Mouse (Mus musculus): ENCODE measurements around the gene BC035044. TPM values are rescaled to one million over a fixed set of nuclear protein-coding genes. Genes with fewer than 3 reads are reported as not detected.

Gene BC035044
- total RNA-seq, 2 experiments from 2014 or later = 237 to 287 TPM

Other genes starting within 250 kb of the BC035044 start
- not detected in 2 replicates for gene Clec2h, start 228.7 kb downstream of the BC035044 start, total RNA-seq (2015)
- not detected in 2 replicates for gene Clec2h, start 228.7 kb downstream of the BC035044 start, total RNA-seq (2017)
- not detected in 2 replicates for gene Klrb1, start 168.1 kb downstream of the BC035044 start, total RNA-seq (2015)
- gene Klrb1, start 168.1 kb downstream of the BC035044 start, total RNA-seq (2017) = not detected in 2 replicates
- gene Klrb1c, start 101.9 kb downstream of the BC035044 start, total RNA-seq (2015) = 0.07 and 0.96 TPM in 2 replicates
- 0.37 and 0.51 TPM in 2 replicates for gene Klrb1c, start 101.9 kb downstream of the BC035044 start, total RNA-seq (2017)
- gene Gm44511, start 64.8 kb downstream of the BC035044 start, total RNA-seq (2015) = not detected in 2 replicates
- gene Gm44511, start 64.8 kb downstream of the BC035044 start, total RNA-seq (2017) = not detected in 2 replicates
- 0.32 and 1.4 TPM in 2 replicates for gene Klrb1b, start 64.8 kb downstream of the BC035044 start, total RNA-seq (2015)
- not detected in 2 replicates for gene Klrb1b, start 64.8 kb downstream of the BC035044 start, total RNA-seq (2017)
- gene Clec2i, start 3.5 kb downstream of the BC035044 start, total RNA-seq (2015) = 3.1 and 6.7 TPM in 2 replicates
- gene Clec2i, start 3.5 kb downstream of the BC035044 start, total RNA-seq (2017) = 4.8 and 9.2 TPM in 2 replicates
- gene Clec2g, start 43.3 kb upstream of the BC035044 start, total RNA-seq (2015) = not detected in 2 replicates
- gene Clec2g, start 43.3 kb upstream of the BC035044 start, total RNA-seq (2017) = not detected in 2 replicates
- 32.0 and 35.4 TPM in 2 replicates for gene Klrb1f, start 154.8 kb upstream of the BC035044 start, total RNA-seq (2015)
- 16.3 and 23.6 TPM in 2 replicates for gene Klrb1f, start 154.8 kb upstream of the BC035044 start, total RNA-seq (2017)
- not detected in 2 replicates for gene Clec2e, start 209.8 kb upstream of the BC035044 start, total RNA-seq (2015)
- gene Clec2e, start 209.8 kb upstream of the BC035044 start, total RNA-seq (2017) = 0.14 TPM in 1 of 2 replicates, not detected in the other